Mouse (Mus musculus) small intestine, adult 2 months (tissue): ENCODE measurements around the gene Mrps12.

Source experiments
- CTCF ChIP-seq: fragments of 200-500 bp; IDR thresholded peaks from 2 replicates; pipeline ENCODE4 v1.5.1; 2012; ENCODE audit warnings: low read depth, mild to moderate bottlenecking, control low read depth, inconsistent platforms, low read length, moderate library complexity, mixed read lengths; ENCODE audit not compliant: insufficient replicate concordance, insufficient read length; ENCODE audit errors: extremely low read depth
- POLR2A ChIP-seq: fragments of 200-500 bp; IDR thresholded peaks from 2 replicates; pipeline ENCODE4 v1.6.1; 2012; ENCODE audit warnings: low read depth, mild to moderate bottlenecking, control low read depth, inconsistent platforms, low read length, moderate library complexity

DNA sequence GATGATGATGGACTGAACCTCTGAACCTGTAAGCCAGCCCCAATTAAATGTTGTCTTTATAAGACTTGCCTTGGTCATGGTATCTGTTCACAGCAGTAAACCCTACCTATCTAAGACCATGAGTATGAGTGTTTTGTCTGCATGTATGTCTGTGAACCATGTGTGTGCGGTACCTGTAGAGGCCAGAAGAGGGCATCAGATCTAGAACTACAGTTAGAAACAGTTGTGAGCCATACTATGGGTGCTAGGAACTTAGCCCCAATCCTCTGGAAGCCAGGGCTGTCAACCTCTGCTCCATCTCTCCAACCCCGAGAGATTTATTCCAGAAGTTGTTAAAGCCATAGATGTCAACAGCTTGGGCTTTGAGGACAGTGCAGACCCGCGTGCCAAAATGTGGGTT lies 41.4 kb downstream of the Mrps12 start:
- no peak for TF ChIP-seq CTCF
- no peak for TF ChIP-seq POLR2A
